Mouse (Mus musculus): ENCODE results near the gene Thoc6.

DNA sequence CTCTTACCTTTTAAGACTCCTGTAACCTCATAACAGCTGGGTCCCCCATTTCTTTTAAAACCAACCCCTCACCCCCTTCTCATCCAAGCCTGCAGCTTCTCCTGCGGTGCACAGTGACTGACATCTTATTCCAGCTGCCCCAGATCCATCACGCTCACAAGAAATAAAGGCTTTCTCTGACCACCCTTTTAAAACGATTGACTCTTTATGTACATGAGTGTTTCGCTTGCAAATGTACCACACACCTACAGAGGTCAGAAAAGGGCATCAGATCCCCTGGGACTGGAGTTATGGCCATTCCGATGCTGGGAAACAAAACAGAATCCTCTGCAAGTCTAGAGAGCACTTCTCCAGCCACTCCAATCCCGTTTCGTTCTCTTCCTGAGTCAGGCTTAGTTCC, 45.9 kb downstream of the Thoc6 start:
- no peak for TF ChIP-seq CTCF (IDR thresholded peaks at IDR 0.05; ENCODE audit: control insufficient read depth, insufficient read depth, insufficient replicate concordance, low read depth, low read length)
- no peak for TF ChIP-seq POLR2A (IDR thresholded peaks at IDR 0.05; ENCODE audit: control insufficient read depth, low read depth, low read length)

Measured in testis, adult 2 months (tissue).